Mouse (Mus musculus) MEL (cell line): Measurements from ENCODE around the gene Tubg2.

Source experiments
- CHD2 ChIP-seq: IDR thresholded peaks from 2 replicates; pipeline ENCODE4 v1.6.1; 2011; ENCODE audit warnings: low read length, improper control_type of control experiment
- CTCF ChIP-seq, 3 experiments: IDR thresholded peaks in 2 of 3; conservative IDR thresholded peaks in 1 of 3; 2 replicates each; pipeline ENCODE4 v1.5.1; 2011 to 2012; ENCODE audit warnings: low read length in 3 of 3, low read depth in 2 of 3, mild to moderate bottlenecking in 2 of 3, improper control_type of control experiment in 1 of 3, inconsistent platforms in 1 of 3, mixed read lengths in 1 of 3, moderate library complexity in 1 of 3; ENCODE audit not compliant: control insufficient read depth in 1 of 3, insufficient read depth in 1 of 3, poor library complexity in 1 of 3, severe bottlenecking in 1 of 3
- ETS1 ChIP-seq: IDR thresholded peaks from 2 replicates; pipeline ENCODE4 v1.6.1; 2012; ENCODE audit warnings: low read depth, mild to moderate bottlenecking, inconsistent platforms, low read length, improper control_type of control experiment, moderate library complexity
- HCFC1 ChIP-seq: IDR thresholded peaks from 2 replicates; pipeline ENCODE4 v1.6.1; 2012; ENCODE audit warnings: low read depth, mild to moderate bottlenecking, inconsistent platforms, low read length, improper control_type of control experiment, moderate library complexity
- MAX ChIP-seq: IDR thresholded peaks from 2 replicates; pipeline ENCODE4 v1.6.1; 2011; ENCODE audit warnings: low read length, improper control_type of control experiment
- POLR2AphosphoS2 ChIP-seq: IDR thresholded peaks from 2 replicates; pipeline ENCODE4 v1.6.1; 2011; ENCODE audit warnings: low read length, improper control_type of control experiment
- RAD21 ChIP-seq: IDR thresholded peaks from 2 replicates; pipeline ENCODE4 v1.6.1; 2011; ENCODE audit warnings: mild to moderate bottlenecking, low read depth, low read length, improper control_type of control experiment
- USF2 ChIP-seq, 2 experiments: IDR thresholded peaks; 2 replicates each; pipeline ENCODE4 v1.6.1; 2011 to 2012; ENCODE audit warnings: improper control_type of control experiment in 2 of 2, low read length in 2 of 2, borderline replicate concordance in 1 of 2, inconsistent platforms in 1 of 2, low read depth in 1 of 2, mild to moderate bottlenecking in 1 of 2; ENCODE audit not compliant: insufficient read depth in 1 of 2
- ZMIZ1 ChIP-seq: IDR thresholded peaks from 2 replicates; pipeline ENCODE4 v1.6.1; 2012; ENCODE audit warnings: low read depth, mild to moderate bottlenecking, inconsistent platforms, low read length, improper control_type of control experiment, moderate library complexity

- TF ChIP-seq CTCF (IDR thresholded peaks at IDR 0.05 in 2 of 3, conservative IDR thresholded peaks at IDR 0.05 in 1 of 3; ENCODE audit: control insufficient read depth in 1 of 3, insufficient read depth in 1 of 3, low read depth in 2 of 3, low read length in 3 of 3, poor library complexity in 1 of 3, severe bottlenecking in 1 of 3) (no peak), POLR2AphosphoS2 (no peak), ZMIZ1 (no peak), MAX (no peak), ETS1 (no peak), HCFC1 (no peak), CHD2 (no peak), USF2 (IDR thresholded peaks at IDR 0.05; ENCODE audit: borderline replicate concordance in 1 of 2, insufficient read depth in 1 of 2, low read depth in 1 of 2, low read length in 2 of 2) (no peak), RAD21 (no peak)
Measured at GRCm38 (mm10) chr11:101167963-101168300, 12.2 kb downstream of the Tubg2 start.
